Mouse (Mus musculus) cerebellum, adult 2 months (tissue): ENCODE results near the gene Lpar3.

Source experiments
- CTCF ChIP-seq: fragments of 200-500 bp; IDR thresholded peaks from 2 replicates; pipeline ENCODE4 v1.5.1; 2011; ENCODE audit warnings: low read depth, mild to moderate bottlenecking, control low read depth, low read length, moderate library complexity, borderline replicate concordance; ENCODE audit not compliant: insufficient read depth
- POLR2A ChIP-seq: fragments of 200-500 bp; IDR thresholded peaks from 2 replicates; pipeline ENCODE4 v1.6.1; 2011; ENCODE audit warnings: low read length, control low read depth, borderline replicate concordance; ENCODE audit not compliant: insufficient read depth

DNA sequence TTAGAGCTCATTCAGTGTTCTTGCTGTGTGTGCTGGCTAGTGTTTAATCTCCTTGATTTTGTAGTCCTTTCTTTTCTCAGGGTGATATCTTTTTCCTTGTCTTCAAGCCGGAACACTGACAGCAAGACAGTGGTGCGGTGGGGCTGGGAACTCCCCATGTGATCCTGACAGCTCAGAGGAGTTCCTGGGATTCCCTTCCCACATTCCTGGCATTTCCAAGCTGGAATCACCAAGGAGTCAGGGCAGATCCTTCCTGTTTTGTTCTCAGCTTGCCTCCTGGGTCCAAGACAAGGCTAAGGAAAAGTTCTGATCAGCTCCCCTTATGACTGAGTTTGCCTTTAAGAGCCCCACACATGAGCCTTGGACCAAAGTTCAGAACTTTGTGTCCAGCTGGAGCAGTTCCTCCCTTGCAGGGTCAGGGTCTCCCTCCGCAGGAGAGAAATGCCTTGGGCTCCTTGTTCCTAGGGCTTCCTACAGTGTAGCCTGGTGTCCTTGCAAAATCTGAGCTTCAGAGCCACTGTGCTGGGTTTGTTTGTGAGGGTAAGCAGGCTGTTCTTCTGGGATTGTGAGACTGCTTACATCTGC, 33.1 kb downstream of the Lpar3 start:
- TF ChIP-seq CTCF = no peak
- no peak for TF ChIP-seq POLR2A
